Mouse (Mus musculus) pancreas, adult 10 weeks (tissue): ENCODE data around the gene Plekhg4. TPM values are rescaled to one million over a fixed set of nuclear protein-coding genes. Genes with fewer than 3 reads are reported as not detected.

ENCODE experiments used
- polyA plus RNA-seq: library from polyadenylated mRNA; stranded (reverse); fragments of 350-450 nt; fragmentation: Illumina TruSeq; extraction: RNeasy Lipid Tissue Mini Kit (QIAGEN cat#74804); gene quantifications from one replicate; pipeline ENCODE4 v1.2.3, GENCODE M21; 2015; ENCODE audit warnings: low read depth, low replicate concordance; ENCODE audit not compliant: insufficient read depth

Plekhg4 gene
- not detected for polyA plus RNA-seq

DNA sequence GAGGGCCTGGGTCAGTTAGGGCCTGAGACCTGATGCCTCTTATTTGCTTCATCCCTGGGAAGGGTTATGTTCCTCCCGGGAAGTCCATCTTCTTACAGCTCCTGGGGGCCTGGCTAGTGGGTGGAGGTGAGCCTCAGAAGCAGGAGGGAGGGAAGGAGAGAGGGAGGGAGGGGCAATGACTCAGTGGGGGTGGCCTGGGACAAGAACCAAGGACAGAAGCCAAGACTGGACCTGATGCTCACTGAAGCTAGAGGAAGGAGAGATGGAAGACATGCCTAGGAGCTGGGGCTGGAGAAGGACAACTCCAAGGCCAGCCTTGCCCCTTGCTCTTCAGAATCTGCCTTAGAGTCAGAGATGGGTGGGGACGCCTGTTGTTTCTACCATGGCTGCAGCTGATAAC, at the start of gene Plekhg4:
Gene Plekhg4, plus strand, starts transcription at position 243 of the 400 bp plus-strand sequence.

DNA sequence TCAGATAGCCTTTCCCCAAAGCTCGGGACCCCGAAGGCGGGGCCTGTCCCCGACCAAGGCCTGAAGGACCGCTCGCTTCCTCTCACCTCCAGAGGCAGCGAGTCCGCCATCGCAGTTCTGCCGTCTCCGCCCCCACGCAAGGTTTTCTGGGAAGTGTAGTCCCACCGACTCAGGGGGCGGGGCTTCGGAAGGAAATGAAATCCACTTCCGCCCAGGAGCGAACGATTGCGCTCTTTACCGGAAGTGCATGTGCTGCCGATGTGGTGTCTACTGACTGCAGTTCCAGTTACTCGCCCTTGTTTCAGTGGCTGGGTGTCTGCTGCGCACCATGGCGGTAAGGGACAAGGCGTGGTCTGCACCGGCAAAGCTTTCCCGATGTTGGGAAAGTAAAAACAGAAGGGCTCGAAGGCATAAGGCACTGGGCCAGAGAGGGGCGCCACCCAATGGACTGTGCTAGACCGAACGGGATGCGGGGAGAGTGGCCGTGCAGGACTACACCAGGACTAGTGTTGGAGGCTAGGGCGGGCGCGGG, 46.9 kb upstream of the Plekhg4 start, which contains the start of the genes Lrrc29 and Tmem208:
Gene Lrrc29, minus strand, starts transcription at position 138 of the 532 bp plus-strand sequence.
Gene Tmem208, plus strand, starts transcription at position 214 of the 532 bp plus-strand sequence.

DNA sequence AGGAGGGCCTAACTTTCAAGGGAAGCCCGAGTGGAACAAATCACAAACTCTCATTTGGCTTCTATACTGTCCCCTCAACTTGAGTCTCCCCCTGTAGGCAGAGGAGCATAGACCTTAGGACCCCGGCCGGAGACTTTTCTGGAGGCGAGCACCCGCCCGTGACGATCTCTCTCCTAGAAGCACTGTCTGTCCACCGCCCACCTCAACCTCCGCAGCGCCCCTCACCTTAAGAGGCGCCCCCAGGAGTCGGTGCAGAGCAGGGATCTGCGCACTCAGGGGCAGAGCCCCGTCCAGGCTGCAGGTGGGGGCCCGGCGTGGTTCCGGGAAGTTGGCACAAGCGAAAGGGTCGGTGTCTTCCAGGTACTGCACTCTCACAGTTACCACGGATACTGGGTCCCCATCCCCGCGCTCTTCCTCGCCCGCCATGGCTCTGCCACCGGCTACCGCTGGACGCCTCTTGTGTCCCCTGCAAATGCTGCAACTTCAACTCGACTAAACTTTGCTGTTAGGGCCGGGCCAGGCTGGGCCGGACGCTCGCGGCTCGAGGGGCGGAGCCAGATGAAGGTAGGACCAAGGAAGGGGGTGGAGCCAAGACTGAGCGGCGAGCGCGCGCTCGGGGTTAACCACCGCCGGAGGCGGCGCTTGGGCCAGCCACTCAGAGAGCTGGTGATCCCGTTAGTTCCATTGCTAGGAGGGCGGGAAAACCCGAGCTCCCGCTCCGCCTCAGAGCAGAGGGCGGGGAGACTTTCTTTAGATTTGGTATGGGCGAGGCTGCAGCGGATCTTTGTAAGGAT, 25.4 kb upstream of the Plekhg4 start, which contains the start of gene Fhod1:
Gene Fhod1, minus strand, starts transcription at position 526 of the 794 bp plus-strand sequence.

DNA sequence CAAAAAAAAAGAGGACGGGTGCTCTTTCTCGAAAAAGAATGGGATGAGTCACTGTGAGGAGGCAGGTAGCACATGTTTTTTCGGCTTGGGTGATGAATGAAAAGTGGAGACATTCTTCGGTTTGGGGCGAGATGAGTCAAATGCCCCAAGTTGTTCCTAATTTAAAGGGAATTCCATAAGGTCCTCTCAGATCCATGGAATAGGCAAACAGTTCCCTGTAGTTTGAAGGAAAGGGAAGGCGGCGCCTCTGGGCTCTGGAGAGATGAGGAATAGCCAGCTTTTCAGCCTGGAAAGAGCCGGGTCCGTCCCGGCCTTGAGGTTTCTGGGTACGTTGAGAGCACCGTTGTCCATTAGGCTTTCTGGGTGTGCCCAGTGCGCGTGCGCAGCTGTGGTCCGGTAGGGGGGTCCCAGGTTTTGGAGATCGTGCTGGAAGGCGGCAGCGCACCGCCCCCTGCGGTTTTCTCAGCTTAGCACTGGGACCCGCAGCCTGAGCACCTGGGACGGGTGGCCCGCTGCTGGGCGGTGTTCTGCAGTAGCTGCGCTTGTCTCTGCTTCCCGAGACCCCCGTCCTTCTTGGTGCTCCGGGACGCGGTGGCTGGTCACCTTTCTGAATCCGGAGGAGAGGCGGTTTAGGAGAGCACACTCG, 24.5 kb upstream of the Plekhg4 start, which contains the start of gene Slc9a5:
Gene Slc9a5, plus strand, starts transcription at position 394 of the 646 bp plus-strand sequence.

DNA sequence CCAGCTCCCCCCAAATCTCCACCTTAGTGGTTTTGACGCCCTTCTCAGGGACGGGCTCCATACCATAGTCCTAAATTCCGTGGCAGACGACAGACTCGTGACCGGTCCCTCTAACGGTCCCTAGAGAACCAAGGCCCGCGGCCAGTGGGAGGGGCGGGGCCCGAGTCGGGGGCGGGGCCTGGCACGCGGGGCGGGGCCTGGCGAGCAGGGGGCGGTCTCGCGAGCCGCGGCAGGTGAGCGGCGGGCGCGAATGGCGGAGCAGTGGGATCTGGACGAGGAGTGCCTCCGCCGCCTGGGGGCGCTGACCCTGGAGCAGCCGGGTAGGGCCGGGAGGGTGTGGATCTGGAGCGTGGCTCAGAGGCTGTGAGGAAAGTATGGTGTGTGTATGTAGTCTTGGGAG, 40.3 kb downstream of the Plekhg4 start, which contains the start of the genes Kctd19 and Lrrc36:
Gene Kctd19, minus strand, starts transcription at position 112 of the 400 bp plus-strand sequence.
Gene Lrrc36, plus strand, starts transcription at position 181 of the 400 bp plus-strand sequence.

Other genes starting within 250 kb of the Plekhg4 start
- not detected for gene Ces4a, start 241.5 kb upstream of the Plekhg4 start, polyA plus RNA-seq
- 4.9 TPM for gene Cbfb, start 202.6 kb upstream of the Plekhg4 start, polyA plus RNA-seq
- gene D230025D16Rik, start 148.1 kb upstream of the Plekhg4 start, polyA plus RNA-seq: 9.7 TPM
- gene B3gnt9, start 118.1 kb upstream of the Plekhg4 start, polyA plus RNA-seq: 3.1 TPM
- gene Tradd, start 108.7 kb upstream of the Plekhg4 start, polyA plus RNA-seq: 5.1 TPM
- 1.3 TPM for gene Fbxl8, start 108.6 kb upstream of the Plekhg4 start, polyA plus RNA-seq
- gene Hsf4, start 103.5 kb upstream of the Plekhg4 start, polyA plus RNA-seq: 2.9 TPM
- gene Nol3, start 97.1 kb upstream of the Plekhg4 start, polyA plus RNA-seq: 0.33 TPM
- 0.63 TPM for gene 4931428F04Rik, start 83.4 kb upstream of the Plekhg4 start, polyA plus RNA-seq
- 5.2 TPM for gene Exoc3l, start 77.2 kb upstream of the Plekhg4 start, polyA plus RNA-seq
- 15.0 TPM for gene E2f4, start 75.6 kb upstream of the Plekhg4 start, polyA plus RNA-seq
- 15.3 TPM for gene Elmo3, start 67.7 kb upstream of the Plekhg4 start, polyA plus RNA-seq
- gene Lrrc29, start 47.0 kb upstream of the Plekhg4 start, polyA plus RNA-seq: 2.0 TPM
- 35.7 TPM for gene Tmem208, start 46.9 kb upstream of the Plekhg4 start, polyA plus RNA-seq
- gene Fhod1, start 25.3 kb upstream of the Plekhg4 start, polyA plus RNA-seq: 7.3 TPM
- 0.61 TPM for gene Slc9a5, start 24.4 kb upstream of the Plekhg4 start, polyA plus RNA-seq
- not detected for gene Kctd19, start 40.2 kb downstream of the Plekhg4 start, polyA plus RNA-seq
- gene Lrrc36, start 40.3 kb downstream of the Plekhg4 start, polyA plus RNA-seq: 1.6 TPM
- gene Tppp3, start 98.3 kb downstream of the Plekhg4 start, polyA plus RNA-seq: 31.3 TPM
- gene Zdhhc1, start 123.6 kb downstream of the Plekhg4 start, polyA plus RNA-seq: 13.1 TPM
- not detected for gene Hsd11b2, start 145.5 kb downstream of the Plekhg4 start, polyA plus RNA-seq
- gene Atp6v0d1, start 192.8 kb downstream of the Plekhg4 start, polyA plus RNA-seq: 29.8 TPM
- gene Ripor1, start 232.0 kb downstream of the Plekhg4 start, polyA plus RNA-seq: 13.9 TPM